Mouse (Mus musculus) kidney, embryonic 15.5 days (tissue): Measurements from ENCODE around the gene Dhh. TPM values are rescaled to one million over a fixed set of nuclear protein-coding genes. Genes with fewer than 3 reads are reported as not detected.

ENCODE experiments used
- ATAC-seq: fragments of 200-750 bp; cut with Nextera tagmentation; replicated peaks from 2 replicates; pipeline ENCODE4 v1.8.0; 2017; ENCODE audit warnings: moderate TSS enrichment; ENCODE audit not compliant: low FRiP score
- H3K27ac ChIP-seq: fragments of 300-500 bp; sonication (generic); 2 replicates; pipeline ENCODE4 v1.5.1; 2015; ENCODE audit warnings: mild to moderate bottlenecking, inconsistent platforms
- H3K27me3 ChIP-seq: fragments of 300-500 bp; sonication (generic); 2 replicates; pipeline ENCODE4 v1.6.1; 2015; ENCODE audit warnings: inconsistent platforms
- H3K36me3 ChIP-seq: fragments of 300-500 bp; sonication (generic); 2 replicates; pipeline ENCODE4 v1.6.1; 2015; ENCODE audit warnings: inconsistent platforms
- H3K4me1 ChIP-seq: fragments of 300-500 bp; sonication (generic); 2 replicates; pipeline ENCODE4 v1.6.1; 2015; ENCODE audit warnings: inconsistent platforms
- H3K4me2 ChIP-seq: fragments of 300-500 bp; sonication (generic); 2 replicates; pipeline ENCODE4 v1.6.1; 2015; ENCODE audit warnings: moderate library complexity, mild to moderate bottlenecking, inconsistent platforms
- H3K4me3 ChIP-seq: fragments of 300-500 bp; sonication (generic); replicated peaks from 2 replicates; pipeline ENCODE4 v1.5.1; 2015; ENCODE audit warnings: mild to moderate bottlenecking, inconsistent platforms
- H3K9ac ChIP-seq: fragments of 300-500 bp; sonication (generic); 2 replicates; pipeline ENCODE4 v1.6.1; 2015; ENCODE audit warnings: mild to moderate bottlenecking, inconsistent platforms
- H3K9me3 ChIP-seq: fragments of 300-500 bp; sonication (generic); replicated peaks from 2 replicates; pipeline ENCODE4 v1.6.1; 2016; ENCODE audit warnings: inconsistent platforms
- WGBS: fragments of 180-500 bp; shearing (Covaris S2); methylation state at CpG from one replicate; pipeline ENCODE4 v1.1.7; 2015; ENCODE audit warnings: mixed read lengths; 5-methylcytosine and 5-hydroxymethylcytosine counted together
- polyA plus RNA-seq: library from polyadenylated mRNA; unstranded; fragments of >200 nt; fragmentation: Nextera tagmentation; extraction: Ambion mirVana; gene quantifications from 2 replicates; pipeline ENCODE4 v1.2.1, GENCODE M21; 2015

The Dhh gene
- polyA plus RNA-seq, 1 experiment from 2014 or later, result 2.0 TPM

DNA sequence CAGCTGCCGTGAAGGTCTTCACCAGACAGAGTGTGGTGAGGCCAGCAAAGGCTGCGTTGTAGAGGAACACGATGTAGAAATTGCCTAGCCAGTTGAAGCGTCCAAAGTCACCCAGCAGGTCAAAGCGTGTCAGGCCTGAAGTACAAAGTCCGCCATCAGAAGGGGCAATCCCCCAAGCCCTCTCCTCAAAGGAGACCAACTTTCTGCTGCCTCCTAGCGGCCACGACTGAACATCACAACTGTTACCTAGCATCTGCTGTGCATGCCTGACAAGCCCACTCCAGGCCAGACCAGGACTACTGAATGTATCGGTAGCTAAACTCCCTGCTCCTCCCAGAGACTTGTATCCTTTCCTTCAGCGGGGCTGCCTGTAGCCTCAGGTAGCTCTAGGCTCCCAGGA, 6.4 kb upstream of the Dhh start:
- Histone ChIP-seq H3K4me2 (no peak overlapping the region), H3K36me3 (peaks cover 63% of the 10 kb centered on the region), H3K4me3 (no peak overlapping the region), H3K4me1 (no peaks in the 10 kb centered on the region), H3K9ac (no peak overlapping the region), H3K27ac (no peak overlapping the region), H3K27me3 (peaks cover 13% of the 10 kb centered on the region; the same call in 1 of the 2 replicates), H3K9me3 (no peaks in the 10 kb centered on the region)
- 27% methylated on average over 10 of the region's 10 CpGs for WGBS
- 0 out of 2 replicates have a peak, but pooled peaks have one; percentile 25 for ATAC-seq

DNA sequence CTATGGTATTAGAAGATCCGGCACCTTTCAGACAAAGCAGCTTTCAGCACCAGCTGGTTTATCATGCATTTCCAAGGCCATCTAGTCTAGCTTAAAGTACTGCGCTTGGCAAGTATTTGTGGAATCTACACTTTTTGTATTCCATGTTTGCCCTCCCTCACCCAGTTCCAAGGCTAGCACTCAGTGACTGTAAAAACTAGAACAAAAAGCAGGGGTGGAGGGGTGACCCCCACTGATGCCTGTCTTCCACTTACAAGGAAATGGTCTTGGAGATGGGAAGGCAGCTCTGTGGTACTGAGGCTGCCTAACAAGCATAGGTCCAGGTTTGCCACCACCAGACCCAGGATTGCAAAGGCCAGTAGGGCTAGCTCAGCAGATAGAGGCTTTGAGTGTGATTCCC, 4.3 kb upstream of the Dhh start:
- peaks cover 12% of the 10 kb centered on the region for H3K4me1 ChIP-seq
- H3K27ac ChIP-seq, result no peak overlapping the region
- H3K36me3 ChIP-seq, result peaks cover 42% of the 10 kb centered on the region
- ATAC-seq, result no peak
- no peak overlapping the region for H3K9ac ChIP-seq
- H3K9me3 ChIP-seq, result no peaks in the 10 kb centered on the region
- H3K27me3 ChIP-seq, result peaks cover 34% of the 10 kb centered on the region
- WGBS, result 90% methylated on average over 2 of the region's 2 CpGs
- no peak overlapping the region for H3K4me2 ChIP-seq
- no peak overlapping the region for H3K4me3 ChIP-seq

DNA sequence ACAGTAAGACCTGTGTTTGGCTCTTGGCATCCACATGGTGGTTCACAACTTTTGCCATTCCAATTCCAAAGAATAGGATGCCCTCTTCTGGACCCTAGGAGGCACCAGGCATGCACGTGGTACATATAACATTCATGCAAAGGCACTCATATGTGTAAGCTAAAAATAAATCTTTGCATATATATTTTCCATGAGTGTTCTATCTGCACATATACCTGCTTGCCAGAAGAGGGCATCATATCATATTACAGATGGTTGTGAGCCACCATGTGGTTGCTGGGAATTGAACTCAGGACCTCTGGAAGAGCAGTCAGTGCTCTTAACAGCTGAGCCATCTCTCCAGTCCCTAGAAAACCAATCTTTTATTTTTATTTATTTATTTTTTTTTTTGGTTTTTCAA, 3.2 kb upstream of the Dhh start:
- H3K4me1 ChIP-seq, result peaks cover 20% of the 10 kb centered on the region
- WGBS, result 56% methylated on average over 1 of the region's 1 CpGs
- H3K9me3 ChIP-seq, result no peaks in the 10 kb centered on the region
- no peak overlapping the region for H3K4me3 ChIP-seq
- no peak for ATAC-seq
- no peak overlapping the region for H3K4me2 ChIP-seq
- H3K9ac ChIP-seq, result no peak overlapping the region
- H3K27ac ChIP-seq, result no peak overlapping the region
- peaks cover 44% of the 10 kb centered on the region for H3K27me3 ChIP-seq
- peaks cover 33% of the 10 kb centered on the region for H3K36me3 ChIP-seq

DNA sequence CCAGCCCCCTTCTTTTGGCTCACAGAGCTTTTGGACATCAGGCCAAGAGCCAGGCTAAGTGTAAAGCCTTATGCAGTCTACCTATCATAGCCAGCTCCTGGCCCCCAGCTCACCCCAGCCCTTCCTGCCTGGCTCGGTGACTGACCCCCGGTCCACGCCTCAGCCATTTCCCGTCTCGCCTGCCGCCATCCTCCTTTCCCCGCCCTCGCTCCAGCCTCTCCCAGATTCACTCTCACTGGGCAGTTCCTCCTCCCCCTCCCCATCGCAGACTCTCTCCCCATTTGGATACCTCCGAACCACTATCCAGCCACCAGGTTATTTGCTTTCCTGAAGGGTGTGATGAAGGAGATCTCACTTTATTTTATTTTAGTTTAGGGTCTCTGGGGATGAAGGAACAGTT, 845 bp downstream of the Dhh start:
- peaks cover 85% of the 10 kb centered on the region for H3K27me3 ChIP-seq

DNA sequence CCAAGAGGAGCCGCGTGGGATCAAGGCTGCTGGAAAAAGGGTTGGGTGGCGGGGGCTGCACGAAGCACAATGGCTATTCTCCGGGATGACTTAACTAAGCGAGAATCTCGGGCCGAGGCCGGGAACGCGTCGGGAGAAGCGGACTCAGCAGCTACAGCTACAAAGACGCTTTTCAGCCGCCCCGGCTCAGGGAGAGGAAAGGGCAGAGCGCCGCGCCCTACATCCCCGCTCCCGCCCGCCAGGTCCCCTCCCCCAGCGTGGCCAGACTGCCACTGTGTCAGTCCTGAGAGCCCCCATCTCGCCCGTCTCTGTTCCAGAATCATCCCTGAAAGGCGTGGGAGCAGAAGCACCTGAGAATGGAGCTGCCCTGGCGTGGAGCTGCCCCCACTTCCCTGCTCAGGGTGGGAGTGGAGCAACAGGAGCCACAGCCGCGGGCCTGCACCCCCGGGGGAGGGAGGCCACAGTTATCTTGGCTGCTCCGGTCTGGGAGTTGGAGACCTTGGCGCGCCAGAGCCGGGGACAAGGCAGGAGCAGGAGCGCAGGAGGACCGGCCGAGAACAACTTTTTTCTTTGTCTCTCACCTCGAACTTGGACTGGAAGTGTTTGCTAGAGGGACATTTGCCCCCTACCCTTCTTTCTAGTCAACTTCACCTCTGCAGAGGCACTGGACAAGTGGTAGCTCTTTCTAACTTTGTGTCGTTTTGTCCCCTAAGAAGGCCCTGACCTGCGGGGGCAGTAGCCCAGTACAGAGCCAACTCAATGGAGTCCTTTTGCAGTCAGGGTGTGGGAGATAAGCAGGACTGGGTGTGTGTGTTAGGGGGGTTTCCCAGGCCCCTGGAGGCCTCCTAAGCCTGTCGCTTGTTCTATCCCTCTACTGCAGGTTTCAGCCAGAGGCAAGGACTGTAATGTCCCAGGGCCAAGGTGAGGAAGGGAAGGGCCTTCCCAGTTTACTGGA, 2.4 kb downstream of the Dhh start:
- peak overlapping the region; percentile 58 for H3K4me3 ChIP-seq
- H3K27me3 ChIP-seq, result peaks cover 98% of the 10 kb centered on the region
- H3K4me1 ChIP-seq, result peaks cover 56% of the 10 kb centered on the region
- H3K9ac ChIP-seq, result no peak overlapping the region
- no peaks in the 10 kb centered on the region for H3K9me3 ChIP-seq
- 3% methylated on average over 41 of the region's 41 CpGs for WGBS
- ATAC-seq, result no peak; the same call in 1 of the 2 replicates
- no peak overlapping the region for H3K27ac ChIP-seq
- no peaks in the 10 kb centered on the region for H3K36me3 ChIP-seq
- peak overlapping the region; percentile 99 for H3K4me2 ChIP-seq

More for the DNA sequence above, 845 bp downstream of the Dhh start:
- Histone ChIP-seq H3K4me1 (peaks cover 50% of the 10 kb centered on the region), H3K27ac (no peak overlapping the region), H3K9me3 (no peaks in the 10 kb centered on the region), H3K9ac (no peak overlapping the region), H3K36me3 (no peaks in the 10 kb centered on the region), H3K4me2 (peak overlapping the region; percentile 62), H3K4me3 (peak overlapping the region; percentile 34)
- WGBS, result 2% methylated on average over 10 of the region's 10 CpGs
- ATAC-seq, result no peak

DNA sequence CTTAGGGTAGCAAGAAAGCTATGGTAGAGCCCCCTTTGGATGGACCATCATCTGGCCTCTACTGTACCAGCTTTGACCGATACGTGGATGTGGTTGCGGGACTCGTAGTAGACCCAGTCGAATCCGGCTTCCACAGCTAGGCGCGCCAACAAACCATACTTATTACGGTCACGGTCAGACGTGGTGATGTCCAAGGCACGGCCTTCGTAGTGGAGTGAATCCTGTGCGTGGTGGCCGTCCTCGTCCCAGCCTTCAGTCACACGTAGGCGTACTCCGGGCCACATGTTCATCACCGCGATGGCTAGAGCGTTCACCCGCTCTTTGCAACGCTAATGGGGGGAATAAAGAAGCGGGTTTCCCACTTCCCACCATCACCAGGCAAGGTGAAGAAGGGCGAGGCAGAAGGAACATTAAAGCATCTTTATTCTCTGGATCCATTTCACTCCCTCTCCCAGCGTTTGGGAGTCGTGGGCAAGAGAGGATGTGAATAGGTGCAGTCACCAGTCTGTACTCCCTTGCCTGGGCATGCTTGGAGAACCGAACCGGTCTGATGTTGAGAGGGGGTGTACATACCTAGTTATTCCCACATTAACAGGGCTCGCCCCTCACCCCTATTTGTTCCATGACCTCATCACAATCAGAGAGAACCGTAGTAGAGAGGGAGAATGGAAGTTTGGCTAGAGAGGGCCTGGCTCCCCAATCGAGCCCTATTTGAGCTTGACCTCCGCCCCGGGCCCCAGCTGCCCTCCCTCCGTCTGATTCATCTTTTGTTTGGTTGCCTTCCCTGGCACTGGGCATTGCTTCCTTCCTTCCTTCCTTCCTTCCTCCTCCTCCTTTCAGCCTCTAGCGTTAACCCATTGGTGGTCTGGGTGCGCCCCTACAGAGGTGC, 3.4 kb downstream of the Dhh start:
- ATAC-seq, result no peak
- Histone ChIP-seq H3K4me2 (peak overlapping the region; percentile 99), H3K36me3 (no peaks in the 10 kb centered on the region), H3K9me3 (no peaks in the 10 kb centered on the region), H3K4me1 (peaks cover 56% of the 10 kb centered on the region), H3K4me3 (peak overlapping the region; percentile 58), H3K27ac (no peak overlapping the region), H3K27me3 (peaks cover 89% of the 10 kb centered on the region), H3K9ac (peak overlapping the region; percentile 53)
- WGBS, result 5% methylated on average over 38 of the region's 38 CpGs

DNA sequence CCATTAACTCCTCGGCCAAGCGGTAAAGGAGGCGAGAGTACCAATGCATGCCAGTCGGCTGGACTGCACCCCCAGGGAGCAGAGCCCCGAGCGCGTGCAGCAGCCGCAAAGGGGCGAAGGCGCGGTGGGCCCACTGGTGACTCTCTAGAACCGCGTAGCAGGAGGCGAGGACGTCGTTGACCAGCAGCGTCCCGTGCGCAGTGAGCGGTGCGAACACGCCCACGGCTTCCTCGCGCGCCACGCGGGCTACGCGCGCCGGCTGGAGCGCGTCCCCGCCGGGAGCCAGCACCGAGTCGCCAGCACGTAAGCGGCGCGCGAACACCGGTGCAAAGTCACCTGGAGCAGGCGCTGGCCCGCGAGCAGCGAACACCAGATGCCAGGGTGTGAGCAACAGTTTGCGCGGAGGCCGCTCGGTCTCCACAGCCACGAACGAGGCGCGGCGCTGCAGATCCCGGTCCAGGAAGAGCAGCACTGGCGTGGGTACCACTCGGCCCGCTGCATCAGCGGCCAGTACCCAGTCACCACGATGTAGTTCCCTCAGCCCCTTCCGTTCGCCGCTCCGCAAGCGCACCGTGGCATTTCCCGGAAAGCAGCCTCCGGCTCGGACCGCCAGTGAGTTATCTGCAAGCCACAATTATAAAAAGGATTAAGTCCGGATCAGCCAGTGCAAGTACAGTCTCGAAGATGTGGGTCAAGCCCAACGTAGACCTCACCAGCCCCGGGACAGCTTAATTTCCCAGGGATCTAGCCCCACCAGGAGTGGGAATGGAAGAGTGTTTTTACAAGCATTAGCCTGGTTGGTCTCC, 4.2 kb downstream of the Dhh start, which contains the start of gene Rhebl1:
Rhebl1 (minus strand) TSS at position 601 of the 806 bp plus-strand sequence.
- no peak for ATAC-seq
- under 1% methylated on average over 77 of the region's 77 CpGs for WGBS

DNA sequence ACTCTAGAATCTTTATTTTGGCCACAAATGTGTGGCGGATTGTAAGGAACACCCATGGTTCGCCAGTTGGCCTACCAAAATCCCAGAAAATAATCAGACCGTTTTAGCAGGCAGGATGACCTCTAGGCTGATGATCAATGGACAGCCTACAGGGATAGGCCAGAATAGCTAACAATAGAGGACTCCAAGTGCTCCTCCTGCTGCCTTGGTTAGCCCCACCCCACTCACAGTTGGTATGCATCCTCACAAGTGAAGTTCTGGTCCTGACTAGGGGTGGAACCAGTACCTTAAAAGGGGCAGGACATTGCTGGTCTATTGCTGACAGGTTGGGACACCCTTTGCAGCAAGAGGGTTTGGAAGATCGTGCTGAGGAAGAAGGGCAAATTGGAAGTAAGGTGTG, 5.3 kb downstream of the Dhh start:
- no peak for ATAC-seq
- no peak overlapping the region for H3K9ac ChIP-seq
- H3K4me1 ChIP-seq, result peaks cover 49% of the 10 kb centered on the region
- no peak overlapping the region for H3K4me3 ChIP-seq
- H3K4me2 ChIP-seq, result no peak overlapping the region
- 60% methylated on average over 4 of the region's 4 CpGs for WGBS
- H3K27me3 ChIP-seq, result peaks cover 72% of the 10 kb centered on the region
- H3K27ac ChIP-seq, result no peak overlapping the region
- no peaks in the 10 kb centered on the region for H3K36me3 ChIP-seq
- no peaks in the 10 kb centered on the region for H3K9me3 ChIP-seq

More for the DNA sequence above, 4.2 kb downstream of the Dhh start, which contains the start of gene Rhebl1:
- Histone ChIP-seq H3K27me3 (peaks cover 81% of the 10 kb centered on the region), H3K4me2 (peak within 1 kb of the TSS; percentile 99), H3K9ac (peak within 1 kb of the TSS; percentile 53), H3K4me3 (peak within 1 kb of the TSS; percentile 58), H3K27ac (no peak within 1 kb of the TSS), H3K4me1 (peaks cover 56% of the 10 kb centered on the region), H3K9me3 (no peaks in the 10 kb centered on the region), H3K36me3 (no peaks in the 10 kb centered on the region)

DNA sequence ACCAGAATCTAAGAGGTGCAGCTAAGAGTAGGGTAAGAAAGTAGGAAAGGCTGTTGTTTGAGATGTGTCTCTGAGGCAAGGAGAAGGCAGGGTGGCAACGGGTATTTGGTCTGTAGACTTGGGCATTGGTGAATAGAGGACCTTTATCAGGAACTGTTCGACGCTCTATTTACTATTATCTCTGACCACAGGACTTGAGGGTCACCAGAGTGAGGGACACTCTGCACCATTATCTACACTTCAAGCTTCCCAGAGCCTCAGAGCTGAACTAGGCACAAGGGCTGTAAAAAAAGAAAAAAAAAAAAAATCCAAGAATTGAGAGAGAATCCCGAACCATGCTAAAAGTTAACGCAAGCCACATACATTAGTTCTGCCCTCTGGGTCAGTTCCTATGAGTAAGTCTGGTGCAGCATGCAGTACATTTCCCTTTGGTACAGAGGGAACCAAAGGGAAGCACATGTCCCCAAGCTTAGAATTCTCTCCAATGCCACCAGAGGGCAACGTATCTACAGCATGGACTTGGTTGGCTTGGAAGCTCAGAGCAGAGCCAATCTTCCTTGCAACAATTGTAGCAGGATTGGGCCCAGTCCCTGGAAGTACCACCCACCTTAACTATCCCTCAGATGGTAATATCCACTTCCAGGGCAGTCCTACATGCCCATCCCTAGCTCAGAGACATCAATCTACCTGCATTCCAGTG, 6.3 kb downstream of the Dhh start:
- 40% methylated on average over 6 of the region's 6 CpGs for WGBS
- Histone ChIP-seq H3K4me3 (no peak overlapping the region), H3K9me3 (no peaks in the 10 kb centered on the region), H3K4me2 (no peak overlapping the region), H3K27me3 (peaks cover 62% of the 10 kb centered on the region), H3K9ac (no peak overlapping the region), H3K36me3 (no peaks in the 10 kb centered on the region), H3K4me1 (peaks cover 39% of the 10 kb centered on the region), H3K27ac (no peak overlapping the region)
- ATAC-seq, result no peak; the same call in 1 of the 2 replicates

DNA sequence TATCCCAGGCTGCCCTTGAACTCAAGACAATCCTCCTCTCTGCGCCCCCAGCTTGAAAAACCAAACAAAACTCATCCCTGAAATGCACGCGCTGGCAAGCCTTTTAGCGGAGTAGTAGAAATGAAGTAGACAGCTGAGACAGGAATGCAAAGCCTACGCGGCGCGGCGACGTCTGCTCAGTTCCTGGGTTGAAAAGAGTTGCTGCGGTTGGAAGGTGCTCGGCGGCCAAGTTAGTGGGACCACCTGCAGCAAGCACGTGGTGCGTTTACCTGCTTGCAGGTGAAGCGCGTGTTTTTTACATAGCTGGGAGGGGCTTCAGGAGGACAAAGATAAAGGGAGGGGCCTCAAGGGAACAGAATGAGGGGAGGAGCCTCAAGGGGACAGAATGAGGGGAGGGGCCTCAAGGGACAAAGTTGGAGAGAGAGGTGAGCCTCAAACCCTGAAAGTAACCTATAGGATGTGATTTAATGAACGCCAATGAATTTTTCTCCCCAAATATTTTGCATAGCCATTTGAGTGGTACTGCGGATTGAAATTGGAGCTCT, 7.1 kb downstream of the Dhh start:
- ATAC-seq, result no peak
- peak overlapping the region; percentile 19 for H3K4me3 ChIP-seq

More for the DNA sequence above, 7.1 kb downstream of the Dhh start:
- H3K27me3 ChIP-seq, result peaks cover 54% of the 10 kb centered on the region
- H3K4me1 ChIP-seq, result peaks cover 34% of the 10 kb centered on the region
- H3K4me2 ChIP-seq, result peak overlapping the region; percentile 53
- 9% methylated on average over 19 of the region's 19 CpGs for whole genome bisulfite sequencing
- no peak overlapping the region for H3K27ac ChIP-seq
- H3K36me3 ChIP-seq, result no peaks in the 10 kb centered on the region
- H3K9ac ChIP-seq, result no peak overlapping the region
- H3K9me3 ChIP-seq, result no peaks in the 10 kb centered on the region
